Mouse (Mus musculus) spleen, adult 2 months (tissue): ENCODE data around the gene Xpo4.

Experiments used
- CTCF ChIP-seq: fragments of 200-500 bp; IDR thresholded peaks from 2 replicates; pipeline ENCODE4 v1.5.1; 2011; ENCODE audit warnings: mild to moderate bottlenecking, inconsistent platforms; ENCODE audit not compliant: insufficient read depth, insufficient read length, insufficient replicate concordance; ENCODE audit errors: extremely low read depth
- POLR2A ChIP-seq: fragments of 200-500 bp; IDR thresholded peaks from 2 replicates; pipeline ENCODE4 v1.6.1; 2011; ENCODE audit warnings: low read depth, low read length, inconsistent platforms

- TF ChIP-seq POLR2A: no peak
- TF ChIP-seq CTCF: no peak
These were observed 43.5 kb downstream of the Xpo4 start for GRCm38 (mm10) chr14:57621699-57622098.
